Mouse (Mus musculus) spleen, embryonic (tissue): ENCODE measurements at regions not wholly inside any gene's neighbourhood (a gene's known extent, or its start where the extent isn't known, plus 50 kb on each side); places are given as distances from the start of the nearest gene placed in this dataset.
"Not testable (repeated sequence)": the region's sequence is repeated elsewhere in the genome, so short reads cannot be mapped to it uniquely, and the experiment has no call there.

Source experiments
- CTCF ChIA-PET: fragments of 350-600 bp; sonication (Branson Sonifier 250); formaldehyde crosslinking; loops from one replicate; lab custom pipeline; 2022; lab: Charles Lee

DNA sequence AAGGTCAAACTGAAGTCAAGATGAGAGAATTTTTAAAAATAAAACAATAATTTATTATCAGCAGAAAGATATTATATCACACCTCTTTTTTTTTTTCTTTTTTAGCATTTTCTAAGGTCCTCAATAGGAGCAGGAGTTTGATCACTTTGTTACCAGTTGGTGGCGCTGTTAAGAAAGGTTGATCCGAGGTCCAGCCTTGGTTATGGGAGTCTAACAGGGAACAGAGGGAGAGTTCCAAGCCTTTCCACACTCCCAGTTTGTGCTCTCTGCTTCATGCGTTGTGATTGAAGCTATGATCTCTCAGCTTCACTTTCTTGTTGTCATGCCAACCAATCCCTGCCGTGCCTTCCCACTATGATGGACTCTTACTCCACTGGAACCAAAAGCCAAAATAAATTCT, 83.8 kb downstream of the Fam174a start:
- CTCF ChIA-PET, result interaction anchor here (0.7 kb wide), 3 partner anchors 166 to 425 kb away, joined by 3 to 4 read pairs (median 3); no protein-coding TSS in a partner anchor

DNA sequence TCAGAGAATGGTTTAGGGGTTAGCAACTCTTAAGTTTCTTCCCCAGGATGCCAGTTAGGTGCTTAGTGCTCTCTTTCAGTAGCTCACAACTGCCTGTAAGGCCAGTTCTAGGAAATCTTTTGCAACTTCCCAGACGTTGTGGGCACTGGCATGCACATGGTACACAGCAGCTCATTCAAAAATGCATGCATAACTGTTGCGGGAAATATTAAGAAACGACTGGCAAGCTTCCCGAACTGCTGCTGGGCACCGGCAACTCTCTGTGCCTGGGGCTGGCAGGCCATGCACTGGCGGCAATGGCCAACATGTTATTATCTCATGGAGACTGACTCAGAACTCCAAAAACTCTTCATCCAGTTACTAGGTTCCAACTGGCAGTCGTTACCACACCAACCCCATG, 86.3 kb downstream of the Fam174a start:
- CTCF ChIA-PET, result no interaction called here

DNA sequence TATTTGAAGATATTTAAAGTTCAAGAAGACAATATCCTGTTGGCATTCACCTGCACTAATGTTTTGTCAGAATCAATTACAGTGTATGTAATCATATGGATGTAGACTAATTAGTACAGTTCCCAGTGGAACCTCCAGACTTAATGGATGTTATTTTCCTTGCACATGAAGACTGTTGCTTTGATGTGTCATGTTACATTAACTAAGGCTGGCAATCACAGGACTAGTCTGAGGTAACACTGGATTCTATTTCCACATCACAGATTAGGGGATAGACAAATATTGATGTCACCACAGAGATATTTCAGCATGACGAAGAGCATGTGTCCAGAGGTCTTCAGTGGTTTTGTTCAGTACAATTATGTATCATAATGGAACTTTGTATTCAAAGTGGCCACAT, 108.8 kb downstream of the Fam174a start:
- CTCF ChIA-PET, result no interaction called here

DNA sequence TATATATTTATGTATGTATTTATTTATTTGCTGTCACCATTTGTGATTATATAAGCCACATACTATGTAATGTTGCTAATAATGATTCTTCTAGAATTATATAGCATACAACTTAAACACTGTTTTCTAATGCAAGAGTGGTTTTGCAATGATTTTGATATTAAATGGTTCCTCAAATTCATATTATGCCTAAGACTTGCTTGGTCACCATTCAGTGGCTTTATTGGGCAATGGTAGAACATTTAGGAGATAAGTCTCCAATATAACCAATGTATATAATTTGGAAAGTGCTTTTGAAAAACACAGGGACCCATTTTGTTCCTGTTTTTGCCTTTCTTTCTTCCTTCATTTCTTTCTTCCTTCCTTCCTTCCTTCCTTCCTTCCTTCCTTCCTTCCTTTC, 112.0 kb downstream of the Fam174a start:
- CTCF ChIA-PET, result interaction anchor here (0.5 kb wide), 1 partner anchor 48 kb away, joined by 8 read pairs; no protein-coding TSS in a partner anchor

DNA sequence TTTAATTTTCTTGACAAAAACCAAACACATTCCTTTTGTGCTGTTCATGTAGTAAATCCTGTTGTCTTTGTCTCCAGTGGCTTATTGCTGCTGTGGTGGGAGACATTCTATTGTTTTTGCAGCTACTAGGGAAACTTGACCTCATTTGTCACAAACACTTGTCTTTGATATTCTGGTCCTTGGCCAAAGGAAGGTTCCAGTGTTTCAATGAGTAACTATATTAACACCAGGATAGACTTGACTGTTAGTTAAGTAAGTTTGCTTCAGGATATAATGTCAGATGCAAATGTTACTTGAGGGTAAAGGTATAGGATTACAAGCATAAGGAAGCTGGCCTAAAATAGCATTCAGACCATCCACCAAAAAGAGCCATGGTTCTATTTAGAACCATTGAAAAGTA, 123.7 kb downstream of the Fam174a start:
- CTCF ChIA-PET, result no interaction called here

DNA sequence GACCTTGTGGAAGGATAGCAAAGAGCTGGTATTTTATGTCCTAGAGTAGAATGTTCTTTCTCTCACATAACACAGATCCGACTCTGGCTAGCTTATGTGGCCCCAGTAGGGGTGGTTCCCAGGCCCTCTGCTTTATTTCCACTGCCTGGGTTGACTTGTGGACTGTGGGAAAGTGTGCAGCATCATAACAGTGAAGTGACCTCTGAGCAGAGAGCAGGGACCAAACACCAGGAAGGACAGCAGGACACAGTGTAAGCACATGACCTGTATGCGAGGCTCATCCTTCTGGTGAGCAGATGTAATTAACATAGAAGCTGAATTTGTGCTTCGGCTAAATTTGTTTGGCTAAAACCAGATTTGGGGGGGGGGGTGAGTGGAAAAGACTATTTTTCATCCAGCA, 132.1 kb downstream of the Fam174a start:
- CTCF ChIA-PET, result interaction anchor here (0.6 kb wide), 1 partner anchor 210 kb away, joined by 5 read pairs; no protein-coding TSS in a partner anchor

DNA sequence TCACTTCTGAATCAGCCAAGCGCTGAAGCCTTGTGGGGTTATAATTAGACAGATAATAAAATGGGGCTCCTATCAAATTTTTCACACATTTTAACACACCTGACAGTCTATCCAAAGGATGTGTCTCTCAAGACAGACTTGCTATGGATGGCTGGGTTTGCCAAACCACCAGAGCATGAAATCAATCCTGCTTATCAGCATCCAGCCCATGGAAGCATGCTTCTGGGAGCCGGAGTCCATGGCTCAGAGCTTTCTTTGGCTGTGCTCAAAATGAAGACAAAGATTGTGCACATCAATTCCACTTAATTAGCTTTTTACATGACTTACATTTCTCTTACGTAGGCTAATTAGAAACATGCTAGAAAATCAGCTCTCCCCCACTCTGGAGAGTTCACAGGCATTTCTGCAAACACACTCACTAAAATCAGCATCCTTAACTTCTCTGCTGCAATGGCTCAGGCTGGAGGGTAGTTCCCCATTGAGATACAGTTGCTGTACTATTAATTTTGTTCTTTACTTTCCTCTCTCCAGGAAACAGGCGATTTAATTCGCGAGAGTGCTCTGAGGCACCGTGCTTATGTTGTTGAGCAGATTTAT, 135.6 kb downstream of the Fam174a start:
- CTCF ChIA-PET, result interaction anchor here (0.5 kb wide), 1 partner anchor 40 kb away, joined by 9 read pairs; no protein-coding TSS in a partner anchor

DNA sequence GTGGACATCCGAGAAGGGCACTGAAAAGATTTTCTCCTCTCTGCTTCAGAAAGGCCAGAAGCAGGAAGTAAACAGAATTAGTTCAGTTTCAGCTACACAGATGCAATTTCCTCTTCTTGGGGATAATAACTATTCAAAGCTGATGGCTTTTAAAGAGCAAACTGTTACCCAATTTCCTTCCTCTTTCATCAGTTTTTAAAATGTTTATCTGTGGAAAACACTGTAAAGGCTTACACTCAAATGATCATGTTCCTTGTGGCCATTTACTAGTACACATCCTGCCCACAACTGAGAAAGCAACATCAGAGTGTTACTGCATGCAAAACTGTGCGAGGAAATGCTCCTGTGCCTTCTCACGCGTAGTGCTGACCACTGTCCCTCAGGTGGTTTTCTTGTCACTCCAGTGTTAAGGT, 137.5 kb downstream of the Fam174a start:
- CTCF ChIA-PET, result no interaction called here

DNA sequence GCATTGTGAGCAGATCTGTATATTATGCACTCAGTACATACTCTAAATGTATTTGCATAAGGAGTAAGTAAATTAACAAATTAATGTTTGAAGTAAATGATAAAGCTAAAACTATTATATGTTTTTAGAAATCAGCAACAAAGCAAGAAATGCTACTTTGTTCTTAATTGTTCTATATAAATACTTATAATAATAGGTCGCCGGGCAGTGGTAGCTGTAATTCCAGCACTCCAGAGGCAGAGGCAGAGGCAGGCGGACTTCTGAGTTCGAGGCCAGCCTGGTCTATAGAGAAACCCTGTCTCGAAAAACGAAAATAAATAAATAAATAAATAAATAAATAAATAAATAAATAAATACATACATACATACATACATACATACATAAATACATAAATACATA, 138.3 kb downstream of the Fam174a start:
- CTCF ChIA-PET, result not testable (repeated sequence)

DNA sequence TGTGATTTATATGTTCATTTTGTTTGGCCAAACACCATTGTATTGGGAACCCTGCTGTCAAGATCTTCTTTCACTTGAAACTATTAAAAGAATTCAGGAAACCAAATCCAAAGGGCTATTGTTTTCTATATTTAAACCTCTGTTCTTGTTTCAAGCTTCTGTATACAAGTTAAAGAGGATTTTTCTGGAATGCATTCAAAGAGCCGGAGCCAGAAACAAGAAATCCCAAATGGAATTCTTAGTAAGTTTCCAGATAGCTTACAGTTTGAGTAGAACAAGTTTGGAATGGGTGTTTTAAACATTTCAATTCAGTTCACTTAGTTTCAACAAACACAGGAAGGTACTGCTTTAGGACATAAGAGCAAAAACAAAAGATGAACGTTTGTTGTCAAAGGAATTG, 140.8 kb downstream of the Fam174a start:
- CTCF ChIA-PET, result no interaction called here

DNA sequence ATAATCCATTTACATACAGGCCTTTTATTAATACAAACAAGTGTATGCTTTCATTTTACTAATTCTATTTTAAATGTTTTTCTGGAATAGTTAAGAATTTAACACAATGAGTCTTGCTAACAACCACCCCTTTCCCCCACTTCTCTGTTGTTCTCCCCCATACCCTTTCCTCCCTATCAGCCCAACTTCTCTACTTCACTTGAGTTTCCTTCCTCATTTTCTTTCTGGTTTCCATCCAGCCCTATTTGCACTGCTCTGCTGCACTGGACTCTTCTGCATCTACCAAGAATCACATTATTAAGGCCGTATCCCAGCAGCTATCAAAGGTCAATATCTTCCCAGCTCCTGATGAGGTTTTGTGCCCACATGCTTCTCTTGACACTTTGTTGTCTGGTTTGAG, 145.9 kb downstream of the Fam174a start:
- CTCF ChIA-PET, result no interaction called here

DNA sequence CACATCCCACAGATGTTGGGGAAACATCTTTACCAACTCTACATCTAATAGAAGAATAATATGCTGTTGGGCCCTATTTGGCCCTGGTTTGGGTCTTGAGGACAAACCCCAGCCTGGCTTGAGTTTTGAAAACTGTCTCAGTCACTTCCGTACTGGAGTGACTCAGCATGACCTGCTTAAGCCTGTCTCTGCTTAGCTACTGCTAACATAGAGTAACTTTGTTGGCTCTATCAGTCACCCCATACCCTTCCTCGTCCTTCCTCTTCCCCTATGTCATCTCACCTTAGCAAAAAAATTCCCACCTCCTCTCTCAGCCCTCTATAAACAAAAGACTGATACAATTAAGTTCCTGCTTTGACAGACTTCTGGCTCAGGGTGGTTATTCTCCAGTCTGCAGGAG, 154.7 kb downstream of the Fam174a start:
- CTCF ChIA-PET, result interaction anchor here (0.7 kb wide), 1 partner anchor 755 kb away, joined by 4 read pairs; no protein-coding TSS in a partner anchor

DNA sequence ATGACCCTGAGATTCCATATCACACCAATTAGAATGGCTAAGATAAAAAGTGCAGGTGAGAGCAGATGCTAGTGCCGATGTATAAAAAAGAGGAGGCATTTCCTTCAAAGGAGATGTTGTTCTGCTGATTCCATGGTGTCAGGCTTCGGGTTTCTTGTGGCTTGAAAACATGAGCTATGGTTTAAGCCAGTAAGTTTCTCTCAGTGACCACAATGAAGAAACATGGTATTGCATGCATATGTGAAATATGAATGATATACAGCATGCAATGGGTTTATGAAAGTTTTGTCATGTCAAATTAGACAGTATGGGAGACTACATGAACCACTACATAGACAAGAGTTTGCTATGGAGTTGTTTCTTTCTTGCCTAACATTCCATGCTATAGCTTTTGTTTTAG, 155.3 kb downstream of the Fam174a start:
- CTCF ChIA-PET, result interaction anchor here (0.7 kb wide), 1 partner anchor 754 kb away, joined by 4 read pairs; no protein-coding TSS in a partner anchor

DNA sequence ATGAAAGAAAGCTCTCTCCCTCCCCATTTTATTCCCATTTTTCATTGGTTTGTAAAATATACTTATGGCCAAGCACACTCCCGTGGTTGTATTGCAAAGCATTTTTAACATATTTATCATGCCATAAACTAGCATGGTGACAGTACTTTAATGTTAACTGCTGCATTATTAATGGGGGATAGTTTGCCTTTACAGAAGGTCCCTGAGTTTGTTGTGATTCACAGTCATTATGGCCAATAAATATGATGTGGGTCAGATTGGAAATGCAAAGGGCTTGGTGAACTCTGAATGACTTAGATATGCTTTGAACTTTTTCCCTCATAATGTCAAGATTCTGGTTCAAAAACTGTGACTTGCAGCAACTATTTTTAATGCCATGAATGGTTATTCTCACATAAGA, 157.1 kb downstream of the Fam174a start:
- CTCF ChIA-PET, result no interaction called here

DNA sequence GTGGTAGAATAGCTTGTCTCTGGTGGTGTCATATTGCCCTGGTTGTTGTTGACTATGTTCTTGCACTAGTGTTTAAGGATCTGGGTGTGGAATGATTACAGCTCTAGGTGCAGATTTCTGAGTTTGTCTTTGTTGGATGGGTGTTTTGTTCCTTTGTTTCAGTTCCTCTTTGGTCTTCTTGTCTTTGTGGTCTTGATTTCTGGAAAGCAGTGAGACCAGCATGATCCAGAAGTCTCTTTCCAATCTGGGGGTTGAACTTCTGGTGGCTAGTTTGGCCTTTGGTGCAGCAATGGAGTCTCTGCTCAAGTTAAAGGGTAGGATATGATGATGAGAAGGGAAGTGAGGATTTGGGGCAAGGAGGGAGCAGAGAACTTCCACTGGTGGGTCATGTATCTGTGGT, 174.4 kb downstream of the St8sia4 start:
- CTCF ChIA-PET, result no interaction called here

DNA sequence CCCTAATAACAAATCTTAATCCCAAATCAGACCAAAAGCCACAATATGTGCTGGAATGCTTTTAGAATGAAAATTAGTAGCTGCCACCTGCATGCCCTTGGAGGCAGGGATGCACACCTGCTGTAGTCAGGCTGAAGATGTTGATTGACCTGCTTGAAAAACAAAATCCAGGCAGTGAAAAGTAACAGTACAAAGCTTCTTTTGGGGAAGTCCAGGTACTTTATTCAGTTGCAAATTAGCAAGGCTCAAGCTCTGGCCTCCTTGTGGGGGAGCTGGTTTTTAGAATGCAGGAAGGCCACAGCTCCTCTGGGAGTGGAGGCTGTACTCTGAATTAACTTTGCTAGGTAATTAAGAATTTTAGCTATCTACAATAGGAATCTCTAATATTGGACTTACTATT, 166.7 kb downstream of the St8sia4 start:
- CTCF ChIA-PET, result not testable (repeated sequence)

DNA sequence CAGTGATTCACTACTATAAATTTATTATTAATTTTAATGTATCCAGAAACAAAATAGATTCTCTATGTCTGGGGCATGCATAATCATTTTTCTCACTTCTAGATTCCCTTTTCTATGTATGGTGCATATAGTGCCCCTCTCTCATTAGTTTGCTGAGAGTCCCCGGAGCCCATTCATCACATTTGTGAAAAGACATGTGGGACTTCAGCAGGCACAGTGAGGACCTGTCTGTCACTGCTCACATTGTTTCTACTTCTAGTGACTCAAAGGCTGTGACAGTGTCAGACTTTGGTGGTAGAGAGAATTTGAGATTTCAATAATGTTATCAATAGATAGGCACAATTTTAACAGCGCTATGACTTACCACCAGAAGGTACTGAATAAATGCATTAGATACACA, 158.7 kb downstream of the St8sia4 start:
- CTCF ChIA-PET, result no interaction called here

DNA sequence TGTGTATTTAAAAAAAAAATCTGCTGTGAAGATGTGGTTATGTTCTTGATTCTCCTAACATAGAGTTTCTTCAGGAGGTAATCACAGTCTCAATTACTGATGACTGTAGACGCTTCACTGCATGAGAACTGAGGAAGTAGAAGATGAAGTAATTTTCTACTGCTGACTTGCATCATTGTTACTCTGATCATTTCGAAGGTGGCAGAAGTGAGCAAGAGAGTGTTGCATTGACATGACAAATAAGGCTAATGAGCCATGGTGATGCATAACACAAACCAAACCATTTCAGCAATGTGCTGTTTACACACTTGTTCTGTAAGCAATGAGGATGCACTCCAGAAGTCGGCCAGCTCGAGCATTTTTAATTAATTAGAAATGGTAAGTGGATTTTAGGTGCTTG, 138.6 kb downstream of the St8sia4 start:
- CTCF ChIA-PET, result no interaction called here

DNA sequence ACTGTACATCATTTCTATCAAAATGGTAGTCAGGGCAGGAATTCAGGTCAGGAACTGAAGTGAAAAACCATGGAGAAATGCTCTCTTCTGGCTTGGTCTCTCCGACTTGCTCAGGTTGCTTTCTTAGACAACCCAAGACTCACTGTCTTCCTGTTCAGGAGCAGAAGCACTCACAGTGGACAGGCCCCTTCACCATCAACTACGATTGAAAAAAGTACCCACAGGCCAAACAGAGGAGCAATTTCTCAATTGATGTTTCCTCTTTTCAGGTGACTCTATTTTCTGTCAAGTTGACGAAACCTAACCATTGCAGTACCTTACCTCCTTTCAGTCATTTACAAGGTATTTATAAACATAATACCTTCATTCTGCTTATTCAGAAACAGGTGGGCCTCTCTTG, 136.4 kb downstream of the St8sia4 start:
- CTCF ChIA-PET, result no interaction called here
